Mouse (Mus musculus) brain, embryonic 14.5 days (tissue): ENCODE results near the gene Rapgef6.

Source experiments
- CTCF ChIP-seq: fragments of 200-500 bp; IDR thresholded peaks from 2 replicates; pipeline ENCODE4 v1.5.1; 2012; ENCODE audit warnings: inconsistent platforms, mild to moderate bottlenecking, moderate library complexity, borderline replicate concordance; ENCODE audit not compliant: insufficient read depth, insufficient read length; ENCODE audit errors: extremely low read depth
- POLR2A ChIP-seq: fragments of 200-500 bp; IDR thresholded peaks from 2 replicates; pipeline ENCODE4 v1.6.1; 2012; ENCODE audit warnings: mild to moderate bottlenecking, inconsistent platforms, borderline replicate concordance; ENCODE audit not compliant: poor library complexity, insufficient read depth, insufficient read length, severe bottlenecking; ENCODE audit errors: extremely low read depth

DNA sequence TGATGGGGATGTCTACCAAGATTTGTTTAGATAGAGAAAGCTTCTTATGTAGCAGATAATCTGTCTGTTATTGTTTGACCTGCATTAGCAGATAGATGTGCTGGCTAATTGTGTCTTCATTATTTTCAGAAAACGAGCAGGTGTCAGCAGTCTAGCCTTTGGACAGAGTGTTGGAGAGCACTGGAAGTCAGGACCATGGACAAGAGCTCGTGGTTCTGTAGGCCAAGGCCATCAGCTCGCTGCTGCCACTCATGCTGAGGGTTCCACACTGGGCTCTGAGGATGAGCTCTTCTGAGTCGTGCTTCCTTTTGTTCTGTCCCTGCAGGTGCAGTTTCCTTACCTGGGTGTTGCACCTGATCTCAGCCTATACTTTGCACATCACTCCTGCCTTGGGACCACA, 173.3 kb downstream of the Rapgef6 start:
- no peak for TF ChIP-seq POLR2A
- no peak for TF ChIP-seq CTCF
